Mouse (Mus musculus) brain, embryonic 14.5 days (tissue): ENCODE measurements around the gene Olfr1094. TPM values are rescaled to one million over a fixed set of nuclear protein-coding genes. Genes with fewer than 3 reads are reported as not detected.

Source experiments
- DNase-seq: peaks from one replicate; pipeline ENCODE4 v3.0.0-alpha.2; 2011; ENCODE audit warnings: low read depth
- CTCF ChIP-seq: fragments of 200-500 bp; IDR thresholded peaks from 2 replicates; pipeline ENCODE4 v1.5.1; 2012; ENCODE audit warnings: inconsistent platforms, mild to moderate bottlenecking, moderate library complexity, borderline replicate concordance; ENCODE audit not compliant: insufficient read depth, insufficient read length; ENCODE audit errors: extremely low read depth
- POLR2A ChIP-seq: fragments of 200-500 bp; IDR thresholded peaks from 2 replicates; pipeline ENCODE4 v1.6.1; 2012; ENCODE audit warnings: mild to moderate bottlenecking, inconsistent platforms, borderline replicate concordance; ENCODE audit not compliant: poor library complexity, insufficient read depth, insufficient read length, severe bottlenecking; ENCODE audit errors: extremely low read depth
- polyA plus RNA-seq: library from polyadenylated mRNA; depleted of rRNA; stranded (reverse); fragments of >200 nt; gene quantifications from 2 replicates; pipeline ENCODE4 v1.2.3, GENCODE M21; 2012; rRNA removed

Olfr1094 gene
- not detected in 2 replicates for polyA plus RNA-seq

DNA sequence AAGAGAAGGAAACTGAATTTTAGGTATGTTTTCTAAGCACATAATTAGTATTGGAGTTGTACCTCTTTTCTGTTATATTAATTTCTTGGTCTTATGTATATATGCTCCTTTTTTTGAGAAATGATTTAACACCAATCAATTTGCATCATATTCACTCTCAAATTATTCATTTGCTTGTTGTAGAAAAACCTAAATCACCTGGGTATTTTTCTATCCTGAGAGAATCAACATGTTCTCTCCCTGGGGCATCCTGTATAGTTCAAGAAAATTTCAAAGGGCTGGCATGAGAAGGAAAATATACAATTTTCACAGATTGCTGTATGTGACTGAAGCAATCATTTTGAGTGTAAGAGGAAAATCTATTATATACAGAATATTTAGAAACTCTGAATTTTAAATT is at the start of gene Olfr1094:
Gene Olfr1094 (plus strand): TSS at position 301 of the 400 bp plus-strand sequence.
- TF ChIP-seq POLR2A (no peak), CTCF (no peak)
- no peak for DNase-seq

DNA sequence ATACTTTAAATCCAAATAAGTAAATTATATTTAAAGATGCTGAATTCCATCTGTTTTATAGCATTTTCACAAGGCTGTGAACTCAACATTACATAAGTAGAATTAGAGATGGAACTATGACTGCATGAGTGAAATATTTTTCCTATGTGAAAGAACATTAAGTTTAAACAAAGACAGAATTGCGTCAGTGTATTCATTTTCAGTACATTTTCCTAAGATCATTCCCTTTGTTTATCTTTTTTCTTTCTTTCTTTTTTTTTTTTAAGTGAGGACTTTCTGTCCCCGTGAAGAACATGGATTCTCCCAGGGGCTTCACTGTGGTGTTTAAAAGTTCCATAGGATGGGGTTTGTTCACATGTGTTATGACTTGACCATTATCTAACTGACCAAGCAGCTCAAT is 42.3 kb upstream of the Olfr1094 start, which contains the start of gene Olfr1093:
Gene Olfr1093 (plus strand): TSS at position 301 of the 400 bp plus-strand sequence.
- DNase-seq, result no peak
- TF ChIP-seq CTCF (no peak), POLR2A (no peak)

DNA sequence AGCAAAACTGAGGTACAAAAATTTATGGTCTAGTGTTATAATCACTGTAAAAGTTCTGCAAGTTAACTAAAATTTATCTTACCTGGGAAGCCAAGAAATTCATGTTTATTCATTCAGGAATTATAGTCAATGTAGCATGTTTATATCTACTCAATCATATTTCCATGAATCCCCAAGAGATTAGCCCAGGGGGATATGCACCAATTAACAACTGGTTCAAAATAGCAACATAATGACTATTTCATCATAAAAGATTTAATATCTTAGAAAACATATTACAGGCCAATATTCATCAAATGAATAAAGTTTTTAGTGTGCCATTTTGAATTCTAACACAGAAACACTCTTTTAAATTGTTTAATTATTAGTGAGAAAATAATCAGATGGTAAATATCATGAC is 14.5 kb upstream of the Olfr1094 start, which contains the start of gene Olfr141:
Gene Olfr141 (minus strand): TSS at position 101 of the 400 bp plus-strand sequence.
- TF ChIP-seq POLR2A, result no peak
- TF ChIP-seq CTCF, result no peak
- no peak for DNase-seq

DNA sequence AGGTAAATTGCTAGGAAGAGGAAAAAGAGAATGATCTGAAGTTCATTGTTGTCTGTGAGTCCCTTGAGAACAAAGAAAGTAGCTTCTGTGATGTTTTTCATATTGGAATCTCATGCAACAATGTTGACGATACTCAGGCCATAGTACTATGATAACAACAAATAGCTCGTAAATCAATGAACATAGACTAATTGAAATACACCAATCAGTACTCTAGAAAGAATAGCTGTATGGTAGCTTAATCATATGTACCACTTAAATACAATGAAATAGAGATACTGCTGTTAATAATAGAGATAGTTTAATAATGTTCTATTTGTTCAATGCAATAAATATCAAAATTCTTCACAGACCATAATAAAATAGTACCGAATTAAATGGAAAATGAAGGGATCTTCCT is 27.1 kb downstream of the Olfr1094 start, which contains the start of gene Olfr1095:
Gene Olfr1095 (minus strand): TSS at position 101 of the 400 bp plus-strand sequence.
- TF ChIP-seq CTCF (no peak), POLR2A (no peak)
- no peak for DNase-seq

DNA sequence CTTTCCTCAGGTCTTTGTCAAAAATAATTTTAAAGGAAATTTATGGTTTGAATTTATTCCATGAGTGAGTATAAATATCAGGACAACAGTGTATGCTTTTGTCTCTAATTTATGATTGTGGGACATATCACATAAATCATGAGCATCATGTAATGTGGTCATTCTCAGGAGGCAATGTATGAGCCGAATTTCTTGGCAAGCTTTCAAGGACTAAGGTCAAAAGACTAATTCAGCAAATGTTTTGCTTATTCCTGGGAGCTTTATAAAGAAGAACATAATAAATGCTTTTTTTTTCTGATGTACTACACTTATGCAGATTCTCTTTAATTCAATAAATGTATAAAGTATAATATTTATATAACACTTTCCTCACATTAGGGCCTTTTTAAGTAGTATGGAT is 50.2 kb downstream of the Olfr1094 start, which contains the start of gene Gm13723:
Gene Gm13723 (minus strand): TSS at position 101 of the 400 bp plus-strand sequence.
- DNase-seq, result no peak
- TF ChIP-seq CTCF, result no peak
- TF ChIP-seq POLR2A, result no peak

Other genes with a start within 250 kb of the Olfr1094 start
- not detected in 2 replicates for gene Olfr1082, start 225.7 kb upstream of the Olfr1094 start, polyA plus RNA-seq
- not detected in 2 replicates for gene Olfr1084, start 184.9 kb upstream of the Olfr1094 start, polyA plus RNA-seq
- gene Olfr1085, start 162.6 kb upstream of the Olfr1094 start, polyA plus RNA-seq, result not detected in 2 replicates
- gene Olfr1086, start 144.6 kb upstream of the Olfr1094 start, polyA plus RNA-seq, result not detected in 2 replicates
- gene Olfr1087, start 126.3 kb upstream of the Olfr1094 start, polyA plus RNA-seq, result not detected in 2 replicates
- not detected in 2 replicates for gene Olfr1089, start 91.0 kb upstream of the Olfr1094 start, polyA plus RNA-seq
- not detected in 2 replicates for gene Olfr1090, start 65.7 kb upstream of the Olfr1094 start, polyA plus RNA-seq
- gene Olfr1093, start 42.2 kb upstream of the Olfr1094 start, polyA plus RNA-seq, result not detected in 2 replicates
- not detected in 2 replicates for gene Olfr141, start 14.6 kb upstream of the Olfr1094 start, polyA plus RNA-seq
- not detected in 2 replicates for gene Olfr1095, start 27.0 kb downstream of the Olfr1094 start, polyA plus RNA-seq
- not detected in 2 replicates for gene Gm13723, start 50.1 kb downstream of the Olfr1094 start, polyA plus RNA-seq
- gene Olfr1097, start 67.6 kb downstream of the Olfr1094 start, polyA plus RNA-seq, result not detected in 2 replicates
- not detected in 2 replicates for gene Olfr1098, start 99.9 kb downstream of the Olfr1094 start, polyA plus RNA-seq
- not detected in 2 replicates for gene Olfr1099, start 136.0 kb downstream of the Olfr1094 start, polyA plus RNA-seq
- gene Olfr1100, start 155.3 kb downstream of the Olfr1094 start, polyA plus RNA-seq, result not detected in 2 replicates
- not detected in 2 replicates for gene Olfr1101, start 166.6 kb downstream of the Olfr1094 start, polyA plus RNA-seq
- not detected in 2 replicates for gene Olfr1102, start 173.7 kb downstream of the Olfr1094 start, polyA plus RNA-seq
- not detected in 2 replicates for gene Olfr1104, start 202.4 kb downstream of the Olfr1094 start, polyA plus RNA-seq
- gene Olfr1105, start 211.9 kb downstream of the Olfr1094 start, polyA plus RNA-seq, result not detected in 2 replicates
- gene Olfr1106, start 227.6 kb downstream of the Olfr1094 start, polyA plus RNA-seq, result not detected in 2 replicates